Mouse (Mus musculus) myocyte (in vitro differentiated cells): ENCODE results near the gene Uggt1. TPM values are rescaled to one million over a fixed set of nuclear protein-coding genes. Genes with fewer than 3 reads are reported as not detected.
A peak's percentile ranks its signal among the peaks of the same experiment; 100 is the strongest.

Experiments used
- H3K27me3 ChIP-seq: one replicate; pipeline ENCODE4 v1.6.1; 2011; ENCODE audit not compliant: control insufficient read depth, insufficient read depth, insufficient read length
- H3K36me3 ChIP-seq: one replicate; pipeline ENCODE4 v1.6.1; 2011; ENCODE audit not compliant: control insufficient read depth, insufficient read depth
- H3K4me2 ChIP-seq: one replicate; pipeline ENCODE4 v1.6.1; 2011; ENCODE audit warnings: low read depth, control low read depth
- H3K4me3 ChIP-seq: one replicate; pipeline ENCODE4 v1.5.1; 2011; ENCODE audit warnings: mild to moderate bottlenecking, control low read depth, moderate library complexity
- H3K79me2 ChIP-seq: one replicate; pipeline ENCODE4 v1.6.1; 2011; ENCODE audit not compliant: control insufficient read depth, insufficient read depth
- H3ac ChIP-seq: one replicate; pipeline ENCODE4 v1.6.1; 2011; ENCODE audit not compliant: control insufficient read depth, insufficient read length
- CEBPB ChIP-seq: IDR thresholded peaks from 2 replicates; pipeline ENCODE4 v1.6.1; 2011; ENCODE audit warnings: mild to moderate bottlenecking, moderate library complexity; ENCODE audit not compliant: poor library complexity, insufficient read depth, severe bottlenecking
- E2F4 ChIP-seq: IDR thresholded peaks from one replicate; pipeline ENCODE4 v1.6.1; 2011; ENCODE audit warnings: mild to moderate bottlenecking, control low read depth, moderate library complexity; ENCODE audit not compliant: insufficient read depth
- MAX ChIP-seq: IDR thresholded peaks from one replicate; pipeline ENCODE4 v1.6.1; 2011; ENCODE audit warnings: low read depth, mild to moderate bottlenecking, control low read depth
- MYOD1 ChIP-seq, 3 experiments: IDR thresholded peaks; one replicate each; pipeline ENCODE4 v1.6.1; 2011; ENCODE audit warnings: control low read depth in 2 of 3, low read depth in 2 of 3, mild to moderate bottlenecking in 2 of 3, moderate library complexity in 1 of 3; ENCODE audit not compliant: insufficient read length in 2 of 3, control insufficient read depth in 1 of 3
- MYOG ChIP-seq, 3 experiments: IDR thresholded peaks; one replicate each; pipeline ENCODE4 v1.6.1; 2011; ENCODE audit warnings: control low read depth in 2 of 3, low read depth in 2 of 3, mild to moderate bottlenecking in 2 of 3; ENCODE audit not compliant: insufficient read length in 2 of 3, control insufficient read depth in 1 of 3, insufficient read depth in 1 of 3
- POLR2A ChIP-seq: IDR thresholded peaks from one replicate; pipeline ENCODE4 v1.6.1; 2011; ENCODE audit warnings: low read depth, mild to moderate bottlenecking, control low read depth, moderate library complexity; ENCODE audit not compliant: insufficient read length
- POLR2AphosphoS2 ChIP-seq: IDR thresholded peaks from one replicate; pipeline ENCODE4 v1.6.1; 2011; ENCODE audit warnings: low read depth, control low read depth; ENCODE audit not compliant: insufficient read length
- REST ChIP-seq: IDR thresholded peaks from one replicate; pipeline ENCODE4 v1.6.1; 2011; ENCODE audit warnings: mild to moderate bottlenecking, control low read depth, moderate library complexity; ENCODE audit not compliant: insufficient read depth, insufficient read length
- SRF ChIP-seq: IDR thresholded peaks from one replicate; pipeline ENCODE4 v1.6.1; 2011; ENCODE audit warnings: low read depth; ENCODE audit not compliant: control insufficient read depth, insufficient read length
- TCF12 ChIP-seq: IDR thresholded peaks from one replicate; pipeline ENCODE4 v1.6.1; 2011; ENCODE audit warnings: mild to moderate bottlenecking, control low read depth; ENCODE audit not compliant: poor library complexity, insufficient read depth, severe bottlenecking
- TCF3 ChIP-seq: IDR thresholded peaks from one replicate; pipeline ENCODE4 v1.6.1; 2011; ENCODE audit warnings: low read depth, control low read depth; ENCODE audit not compliant: insufficient read length
- USF1 ChIP-seq: IDR thresholded peaks from one replicate; pipeline ENCODE4 v1.6.1; 2011; ENCODE audit warnings: low read depth, mild to moderate bottlenecking, control low read depth, moderate library complexity
- polyA plus RNA-seq: library from polyadenylated mRNA; unstranded; fragments of >200 nt; fragmentation: generic; extraction: Trizol; gene quantifications from one replicate; pipeline ENCODE4 v1.2.1, GENCODE M21; 2012; ENCODE audit warnings: missing spikeins

Gene Uggt1
- polyA plus RNA-seq, 1 experiment, result 24.3 TPM

- Histone ChIP-seq H3K4me2 (no peak overlapping the region), H3ac (no peak overlapping the region), H3K4me3 (no peak overlapping the region), H3K36me3 (no peaks in the 10 kb centered on the region), H3K27me3 (no peaks in the 10 kb centered on the region), H3K79me2 (no peaks in the 10 kb centered on the region)
- TF ChIP-seq REST, result no peak
- TF ChIP-seq TCF3, result no peak
- no peak for TF ChIP-seq USF1
- TF ChIP-seq TCF12, result no peak
- no peak for TF ChIP-seq CEBPB
- TF ChIP-seq POLR2AphosphoS2, result no peak
- no peak for TF ChIP-seq MAX
- TF ChIP-seq E2F4, result no peak
- no peak for TF ChIP-seq MYOG (IDR thresholded peaks at IDR 0.05; ENCODE audit: control insufficient read depth in 1 of 3, insufficient read depth in 1 of 3, insufficient read length in 2 of 3, low read depth in 2 of 3)
These were observed 12.8 kb upstream of the Uggt1 start for GRCm38 (mm10) chr1:36257276-36257675.

GRCm38 (mm10) chr1:36255871-36256640, 11.5 kb upstream of the Uggt1 start:
- no peaks in the 10 kb centered on the region for H3K79me2 ChIP-seq
- no peak overlapping the region for H3K4me2 ChIP-seq
- no peak for TF ChIP-seq MYOG (IDR thresholded peaks at IDR 0.05; ENCODE audit: control insufficient read depth in 1 of 3, insufficient read depth in 1 of 3, insufficient read length in 2 of 3, low read depth in 2 of 3)
- TF ChIP-seq USF1, result no peak
- H3K4me3 ChIP-seq, result no peak overlapping the region
- H3K36me3 ChIP-seq, result no peaks in the 10 kb centered on the region
- no peaks in the 10 kb centered on the region for H3K27me3 ChIP-seq
- no peak overlapping the region for H3ac ChIP-seq

- Histone ChIP-seq H3K4me3 (no peak overlapping the region), H3K79me2 (no peaks in the 10 kb centered on the region), H3K36me3 (no peaks in the 10 kb centered on the region), H3ac (no peak overlapping the region), H3K4me2 (peak overlapping the region; percentile 42), H3K27me3 (no peaks in the 10 kb centered on the region)
- TF ChIP-seq USF1 (no peak), SRF (no peak), POLR2A (no peak), MAX (no peak), E2F4 (no peak), MYOD1 (IDR thresholded peaks at IDR 0.05; ENCODE audit: control insufficient read depth in 1 of 3, insufficient read length in 2 of 3, low read depth in 2 of 3) (no peak)
These were observed 10.3 kb upstream of the Uggt1 start for GRCm38 (mm10) chr1:36254635-36255360.

GRCm38 (mm10) chr1:36252791-36253190, 8.3 kb upstream of the Uggt1 start:
- Histone ChIP-seq H3K36me3 (no peaks in the 10 kb centered on the region), H3K27me3 (no peaks in the 10 kb centered on the region), H3K4me3 (no peak overlapping the region), H3ac (no peak overlapping the region), H3K4me2 (no peak overlapping the region), H3K79me2 (no peaks in the 10 kb centered on the region)
- TF ChIP-seq USF1, result no peak
- no peak for TF ChIP-seq SRF
- no peak for TF ChIP-seq TCF3
- TF ChIP-seq MYOG (IDR thresholded peaks at IDR 0.05; ENCODE audit: control insufficient read depth in 1 of 3, insufficient read depth in 1 of 3, insufficient read length in 2 of 3, low read depth in 2 of 3), result no peak
- no peak for TF ChIP-seq TCF12
- TF ChIP-seq E2F4, result no peak
- TF ChIP-seq MAX, result no peak
- no peak for TF ChIP-seq CEBPB
- no peak for TF ChIP-seq POLR2AphosphoS2
- TF ChIP-seq REST, result no peak
- TF ChIP-seq POLR2A, result no peak
- no peak for TF ChIP-seq MYOD1 (IDR thresholded peaks at IDR 0.05; ENCODE audit: control insufficient read depth in 1 of 3, insufficient read length in 2 of 3, low read depth in 2 of 3)

GRCm38 (mm10) chr1:36251426-36251825, 6.9 kb upstream of the Uggt1 start:
- Histone ChIP-seq H3K27me3 (no peaks in the 10 kb centered on the region), H3ac (no peak overlapping the region), H3K4me2 (no peak overlapping the region), H3K4me3 (no peak overlapping the region), H3K36me3 (no peaks in the 10 kb centered on the region), H3K79me2 (no peaks in the 10 kb centered on the region)
- TF ChIP-seq REST (no peak), E2F4 (no peak), USF1 (no peak), MYOG (IDR thresholded peaks at IDR 0.05; ENCODE audit: control insufficient read depth in 1 of 3, insufficient read depth in 1 of 3, insufficient read length in 2 of 3, low read depth in 2 of 3) (no peak), SRF (no peak), POLR2AphosphoS2 (no peak), TCF12 (no peak), MAX (no peak), CEBPB (no peak), MYOD1 (IDR thresholded peaks at IDR 0.05; ENCODE audit: control insufficient read depth in 1 of 3, insufficient read length in 2 of 3, low read depth in 2 of 3) (no peak), POLR2A (no peak), TCF3 (no peak)
